Mouse (Mus musculus) MN1 (cell line): ENCODE measurements at regions not wholly inside any gene's neighbourhood (a gene's known extent, or its start where the extent isn't known, plus 50 kb on each side); places are given as distances from the start of the nearest gene placed in this dataset.

ENCODE experiments used
- DNase-seq: peaks from one replicate; pipeline ENCODE4 v3.0.0-alpha.2; 2016; ENCODE audit warnings: low spot score

- no peak for DNase-seq
Observed at GRCm38 (mm10) chr7:142835319-142835718, 92.1 kb upstream of the Ins2 start.

DNA sequence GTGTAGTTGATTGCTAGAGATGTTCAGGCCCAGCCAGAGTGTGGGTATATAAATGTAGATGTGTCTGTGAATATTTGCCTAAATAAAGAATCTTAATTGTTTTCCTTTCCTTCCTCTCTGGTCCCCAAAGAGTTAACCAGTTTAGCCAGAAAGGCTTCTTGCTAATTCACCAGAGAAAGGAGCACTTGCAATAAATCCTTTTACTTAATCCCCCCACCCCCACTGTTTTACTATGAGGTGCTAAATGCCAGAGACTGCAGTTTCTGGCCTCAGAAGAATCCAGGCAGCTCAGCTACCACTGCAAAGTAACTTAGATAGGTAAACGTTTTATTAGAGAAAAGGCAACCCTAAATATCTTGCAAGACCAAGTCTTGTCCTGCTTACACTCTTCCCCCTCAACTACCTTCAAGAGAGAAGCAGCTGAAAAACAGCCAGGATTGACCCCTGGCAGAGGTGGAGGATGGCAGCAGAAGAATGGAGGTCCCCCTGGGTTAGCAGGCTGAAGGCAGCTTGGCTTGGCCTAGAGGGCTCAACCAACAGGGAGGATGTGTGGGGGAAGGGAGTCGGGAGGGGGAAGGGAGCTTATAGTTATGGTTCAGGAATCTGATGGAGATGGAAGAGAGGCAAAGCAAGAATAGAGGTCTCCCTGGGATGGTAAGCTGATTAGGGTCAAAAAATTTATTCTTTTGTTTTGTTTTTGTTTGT lies 87.9 kb upstream of the Ins2 start:
- no peak for DNase-seq

DNA sequence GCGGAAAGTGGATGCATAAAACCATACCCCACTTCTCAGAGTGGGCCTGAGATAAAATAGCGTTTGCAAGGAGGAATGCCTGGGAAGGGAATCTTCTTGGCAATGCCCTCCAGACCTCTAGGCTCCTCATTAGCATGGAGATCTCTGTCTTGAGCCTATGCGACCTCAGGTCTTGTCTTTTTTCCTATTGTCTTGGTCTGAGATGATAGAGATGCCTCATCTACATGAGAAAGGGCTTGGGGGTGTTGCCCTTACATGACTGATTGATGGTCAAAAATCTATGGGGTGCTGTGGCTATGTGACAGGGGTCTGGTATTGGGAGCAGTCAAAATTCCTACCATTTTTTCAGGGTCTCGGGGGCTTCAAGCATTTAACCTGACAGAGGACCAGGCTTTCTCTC lies 67.5 kb upstream of the Ins2 start:
- no peak for DNase-seq

GRCm38 (mm10) chr7:142799424-142799823 lies 56.2 kb upstream of the Ins2 start:
- DNase-seq: peak; percentile 64

- DNase-seq: no peak
Observed at GRCm38 (mm10) chr7:142794481-142794880, 51.3 kb upstream of the Ins2 start.
